Mouse (Mus musculus) kidney, postnatal 36 days (tissue): ENCODE results near the gene Lrch1.

Experiments
- DNase-seq, 2 experiments: peaks; one replicate each; pipeline ENCODE4 v3.0.0; 2021 to 2022; ENCODE audit warnings: mixed read lengths in 2 of 2

The Lrch1 gene

GRCm38 (mm10) chr14:74946321-74946750 is 1.3 kb downstream of the Lrch1 start:
- peak; percentile 44 to 54 for DNase-seq

DNA sequence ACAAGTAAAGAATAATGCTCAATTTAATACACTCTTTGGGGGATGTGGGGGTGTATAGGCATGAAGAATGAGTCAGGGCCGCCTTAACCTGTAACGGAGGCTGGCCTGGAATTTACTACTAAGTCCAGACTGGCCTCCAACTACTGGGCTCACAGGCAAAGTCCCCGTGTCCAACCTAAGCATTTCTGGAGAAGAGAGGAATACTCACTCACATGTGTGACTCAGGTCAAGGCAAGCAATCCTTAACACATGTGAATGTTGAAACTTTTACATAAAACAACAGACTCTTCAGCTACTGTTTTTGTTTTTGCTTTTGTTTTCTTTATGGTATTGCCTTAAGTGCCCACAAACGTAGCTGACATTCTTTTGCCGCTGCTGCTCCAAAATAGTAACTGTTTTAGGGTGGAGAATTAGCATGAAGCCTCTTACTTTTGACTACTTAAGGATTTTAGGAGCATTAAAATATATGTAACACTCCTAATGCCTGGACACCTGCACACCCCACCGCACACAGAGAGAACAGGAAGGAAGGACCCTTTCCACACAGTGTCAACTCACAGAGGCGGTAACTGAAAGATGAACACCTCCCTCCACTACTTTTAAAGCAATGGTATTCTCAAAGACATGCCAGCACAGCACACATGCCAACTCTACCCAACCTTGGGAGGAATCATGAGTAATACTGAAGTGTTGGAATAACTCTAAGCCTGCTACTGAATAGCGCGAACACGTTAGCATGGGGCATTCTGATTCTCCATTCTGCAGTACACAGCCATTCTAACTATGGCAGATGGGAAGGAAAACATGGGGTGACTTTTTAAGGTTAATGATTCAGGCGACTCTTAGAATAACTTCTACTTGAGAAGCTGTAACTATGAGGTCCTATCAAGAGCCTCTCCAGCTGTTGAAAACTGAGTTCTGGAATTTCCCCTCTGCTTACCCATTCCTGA is 2.1 kb downstream of the Lrch1 start:
- no peak for DNase-seq

DNA sequence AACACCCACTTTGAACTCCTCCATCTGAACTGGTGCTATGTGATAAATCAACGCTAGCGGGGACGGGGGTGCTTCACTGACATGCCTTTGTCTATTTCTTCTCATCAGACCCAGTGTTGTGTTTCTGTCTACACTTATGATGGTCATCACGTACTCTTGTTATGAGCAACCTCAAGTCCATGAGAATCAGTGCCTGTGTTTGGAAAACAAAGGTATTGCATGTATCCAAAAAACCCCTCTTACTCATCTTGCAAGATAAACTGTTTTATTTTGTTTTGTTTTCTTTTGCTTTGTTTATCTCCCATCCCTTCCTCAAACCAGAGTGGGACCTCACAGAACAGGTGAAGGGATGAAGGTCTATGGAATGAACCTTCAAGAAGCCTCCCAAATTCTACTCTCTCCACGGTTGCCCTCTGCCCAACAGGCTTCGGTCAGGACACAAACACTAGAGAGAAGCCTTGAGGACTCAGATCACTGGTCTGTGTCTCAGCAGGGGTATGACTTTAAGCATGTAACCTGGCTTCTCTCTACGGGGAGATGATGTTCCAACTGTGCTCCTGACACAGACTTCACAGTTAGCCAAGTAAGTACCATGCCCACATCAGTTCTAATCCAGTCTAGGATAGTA is 3.4 kb downstream of the Lrch1 start:
- no peak for DNase-seq

DNA sequence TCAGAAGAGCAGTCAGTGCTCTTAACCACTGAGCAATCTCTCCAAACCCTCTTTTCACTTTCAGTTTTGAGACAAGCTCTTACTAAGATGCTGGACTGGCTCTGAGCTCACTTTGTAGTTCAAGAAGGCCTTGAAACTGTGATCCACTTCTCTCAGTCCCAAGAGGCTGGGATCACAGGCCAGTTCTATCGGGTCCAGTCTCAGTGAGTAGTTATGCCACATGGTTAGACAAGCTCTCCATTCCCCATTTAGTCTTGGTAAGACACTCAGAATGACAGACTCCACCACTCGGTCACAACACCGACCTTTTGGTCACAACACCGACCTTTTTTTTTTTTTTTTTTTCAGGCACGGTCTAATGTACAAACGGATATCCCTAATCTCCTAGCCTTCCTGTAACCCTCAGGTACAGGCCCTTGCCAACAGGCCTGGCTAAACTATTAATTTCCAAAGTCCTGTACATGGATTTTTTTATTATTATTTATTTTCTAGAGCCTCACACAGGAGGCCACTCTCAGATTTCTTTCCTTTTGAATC is 4.0 kb downstream of the Lrch1 start:
- DNase-seq = no peak

- DNase-seq = no peak
Observed at GRCm38 (mm10) chr14:74943024-74943423, 4.7 kb downstream of the Lrch1 start.

- DNase-seq = no peak
Observed at GRCm38 (mm10) chr14:74941591-74941990, 6.1 kb downstream of the Lrch1 start.

DNA sequence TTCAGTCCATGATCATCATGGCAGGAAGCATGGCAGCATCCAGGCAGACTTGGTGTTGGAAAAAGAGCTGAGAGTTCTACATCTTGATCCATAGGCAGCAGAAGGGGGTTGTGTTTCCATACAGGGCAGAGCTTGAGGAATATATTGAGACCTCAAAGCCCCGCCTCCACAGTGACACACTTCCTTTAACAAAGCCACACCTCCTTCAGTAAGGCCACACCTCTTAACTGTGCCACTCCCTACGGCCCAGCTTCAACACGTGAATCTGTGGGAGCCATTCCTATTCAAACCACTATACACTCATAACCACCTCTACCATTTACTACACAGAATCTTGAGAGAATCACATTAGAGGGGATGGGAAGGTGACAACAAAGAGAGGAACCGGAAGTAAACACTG is 6.9 kb downstream of the Lrch1 start:
- no peak for DNase-seq

- DNase-seq = no peak
Observed at GRCm38 (mm10) chr14:74939355-74939754, 8.3 kb downstream of the Lrch1 start.

DNA sequence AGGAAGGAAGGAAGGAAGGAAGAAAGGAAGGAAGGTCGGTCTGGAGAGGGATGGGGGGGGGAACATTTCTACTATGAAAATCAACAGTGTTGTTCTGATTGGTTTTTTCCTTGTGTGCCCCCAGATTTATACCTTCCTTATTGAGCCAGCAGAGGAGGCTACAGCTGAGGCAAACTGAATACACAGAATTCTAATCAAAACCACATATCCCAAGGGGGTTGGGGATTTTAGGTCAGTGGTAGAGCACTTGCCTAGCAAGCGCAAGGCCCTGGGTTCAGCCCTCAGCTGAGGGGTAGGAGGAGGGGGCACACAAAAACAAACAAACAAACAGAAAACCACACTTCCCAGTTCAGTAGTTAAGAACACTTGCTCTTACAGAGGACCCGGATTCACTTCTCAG is 8.8 kb downstream of the Lrch1 start:
- DNase-seq = no peak

- no peak for DNase-seq
Observed at GRCm38 (mm10) chr14:74936557-74937261, 11.0 kb downstream of the Lrch1 start.

- no peak for DNase-seq
Observed at GRCm38 (mm10) chr14:74935111-74935510, 12.6 kb downstream of the Lrch1 start.

GRCm38 (mm10) chr14:74933960-74934710 is 13.5 kb downstream of the Lrch1 start:
- no peak for DNase-seq

GRCm38 (mm10) chr14:74929739-74930138 is 17.9 kb downstream of the Lrch1 start:
- DNase-seq = no peak

GRCm38 (mm10) chr14:74928809-74929432 is 18.8 kb downstream of the Lrch1 start:
- DNase-seq = no peak

DNA sequence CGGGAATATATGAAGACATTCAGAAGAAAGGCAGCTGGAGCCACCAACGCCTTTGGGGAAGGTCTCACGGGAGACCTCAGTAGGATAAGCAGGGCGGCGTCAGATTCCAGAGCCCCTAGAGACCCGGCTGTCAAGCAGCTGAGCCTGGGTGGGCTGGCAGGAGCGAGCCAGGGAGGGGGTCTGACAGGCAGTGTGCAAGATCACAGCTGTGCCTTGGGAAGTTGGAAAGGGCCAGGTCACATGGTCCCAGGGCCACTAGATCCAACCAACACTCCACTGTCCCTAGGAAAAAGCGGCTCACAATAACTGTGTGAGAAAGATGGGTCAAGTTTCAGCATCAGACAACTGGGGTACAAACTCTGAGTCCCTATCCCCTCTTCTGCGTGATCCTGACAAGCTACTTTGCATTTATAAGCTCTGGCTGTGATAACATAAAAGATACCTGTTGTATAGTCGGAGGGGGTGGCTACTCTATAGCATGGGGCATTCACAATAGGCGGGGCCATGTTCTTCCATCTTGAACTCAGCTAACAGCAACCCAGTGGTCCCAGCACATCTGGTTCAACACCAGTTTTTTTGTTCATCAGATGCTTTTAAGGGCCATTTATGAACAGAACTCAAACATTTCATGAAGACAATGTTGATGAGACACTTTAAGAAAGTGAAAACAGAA is 20.6 kb downstream of the Lrch1 start:
- no peak for DNase-seq

DNA sequence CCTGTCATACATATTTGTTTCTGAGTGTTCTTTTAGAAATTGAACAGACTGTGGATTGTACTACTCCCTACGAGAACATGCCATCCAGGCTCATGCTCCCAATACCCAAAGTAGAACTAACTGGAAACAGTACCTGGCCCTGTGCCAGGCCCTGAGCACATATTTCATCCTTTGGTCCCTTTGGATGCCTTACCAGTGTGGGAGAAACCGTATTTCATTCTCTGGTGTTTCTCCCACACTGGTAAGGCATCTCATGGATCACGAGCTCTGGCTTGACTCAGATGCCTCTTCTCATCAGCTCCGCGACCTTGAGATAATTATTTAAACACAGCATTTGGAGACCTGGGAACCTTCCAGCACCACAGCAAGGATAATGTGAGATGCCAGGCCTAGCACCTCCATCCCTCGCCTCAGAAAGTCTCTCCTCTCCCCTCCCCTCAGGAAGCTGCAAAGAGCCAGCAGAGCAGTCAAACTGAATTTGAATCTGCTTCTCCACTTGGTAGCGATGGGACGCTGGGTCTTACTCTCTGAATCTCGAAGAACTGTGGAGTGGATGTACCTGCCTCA is 21.6 kb downstream of the Lrch1 start:
- peak; percentile 49 to 67 for DNase-seq

DNA sequence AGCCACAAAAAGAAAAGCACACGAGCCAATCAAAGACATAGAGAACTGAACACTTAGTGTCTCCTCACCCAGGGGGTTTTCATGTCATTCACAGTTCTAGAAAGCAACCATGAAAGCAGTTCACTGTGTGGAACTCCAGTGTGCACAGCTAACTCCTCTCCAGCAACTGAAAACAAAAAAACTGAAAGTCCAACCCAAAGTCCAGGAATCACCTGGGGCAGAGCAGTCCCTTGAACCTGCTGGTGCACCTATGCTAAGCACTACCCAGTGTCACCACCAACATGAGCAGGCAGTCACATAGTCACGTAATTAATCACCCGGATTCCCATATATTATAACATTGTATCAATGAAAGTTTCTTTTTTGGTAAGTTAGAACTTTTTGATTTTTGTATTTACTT is 23.2 kb downstream of the Lrch1 start:
- no peak for DNase-seq

- no peak for DNase-seq
Observed at GRCm38 (mm10) chr14:74924031-74924430, 23.6 kb downstream of the Lrch1 start.

DNA sequence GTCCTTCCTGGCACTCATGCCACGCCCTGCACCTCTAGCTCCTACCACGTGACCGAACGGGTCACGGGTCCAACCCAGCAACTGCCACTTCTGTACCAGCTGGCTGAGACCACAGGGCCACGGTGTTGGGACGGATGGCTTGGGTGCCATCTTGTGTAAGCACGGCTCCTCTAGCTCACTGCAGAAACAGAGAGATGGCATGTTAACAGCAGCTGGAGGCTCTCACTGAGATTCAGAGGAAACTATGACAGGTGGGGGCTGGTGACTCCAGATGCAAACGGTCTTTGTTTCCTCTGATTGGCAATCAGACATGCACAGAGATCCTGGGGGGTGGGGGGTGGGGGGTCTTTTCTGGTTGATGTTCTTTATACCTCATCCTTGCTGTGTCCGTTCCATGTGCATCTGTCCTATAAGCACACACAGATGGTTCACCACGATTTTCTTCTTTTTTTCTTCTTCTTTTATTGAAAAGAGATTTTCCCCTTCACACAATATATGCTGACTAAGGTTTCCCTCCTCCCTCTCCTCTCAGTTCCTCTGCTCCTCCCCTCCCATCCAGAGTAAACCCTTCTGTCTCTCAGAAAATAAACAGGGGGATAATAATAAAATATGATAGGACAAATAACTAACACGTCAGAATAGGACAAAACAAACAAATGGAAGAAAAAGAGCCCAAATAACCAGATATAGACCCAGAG is 25.5 kb downstream of the Lrch1 start:
- DNase-seq = peak in 1 of 2 experiments; percentile 56

DNA sequence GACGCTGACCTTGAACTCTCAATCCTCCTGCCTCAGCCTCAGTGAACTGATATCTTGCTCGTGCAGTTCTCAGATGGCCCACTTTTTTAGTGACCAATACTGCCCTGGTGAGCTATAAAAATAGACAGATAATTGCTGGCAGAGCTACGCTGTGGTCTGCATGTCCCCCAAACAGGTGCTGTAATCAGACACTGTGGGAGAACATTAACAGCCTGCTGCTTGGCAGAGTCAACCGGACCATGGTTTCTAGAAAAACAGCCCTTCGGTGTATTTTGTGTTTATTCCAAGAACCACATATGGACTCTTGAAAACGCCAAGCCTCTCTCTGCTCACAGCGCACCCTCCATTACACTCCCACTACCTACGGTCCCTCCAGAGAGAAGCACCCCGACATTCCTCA is 26.2 kb downstream of the Lrch1 start:
- DNase-seq = no peak
